Mouse (Mus musculus): ENCODE results near the gene Bcl2a1b.

Bcl2a1b gene

GRCm38 (mm10) chr9:89253400-89253799, 54.4 kb downstream of the Bcl2a1b start:
- no peak for DNase-seq

GRCm38 (mm10) chr9:89256556-89257335, 57.7 kb downstream of the Bcl2a1b start:
- DNase-seq, result no peak

All from thymus, postnatal 25 days (tissue).